Mouse (Mus musculus): ENCODE results near the gene Gm27021. TPM values are rescaled to one million over a fixed set of nuclear protein-coding genes. Genes with fewer than 3 reads are reported as not detected.

Gm27021 gene
- polyA plus RNA-seq, 1 experiment from 2014 or later, result 1.9 TPM

- no peak for ATAC-seq
- Histone ChIP-seq H3K9me3 (ENCODE audit: control insufficient read depth) (no peaks in the 10 kb centered on the region), H3K4me3 (ENCODE audit: low read depth, low read length) (no peak overlapping the region), H3K9ac (ENCODE audit: low read depth, low read length) (no peak overlapping the region), H3K27me3 (replicated peaks; ENCODE audit: control insufficient read depth, insufficient read depth, low read length) (no peaks in the 10 kb centered on the region), H3K4me1 (replicated peaks; ENCODE audit: control insufficient read depth, insufficient read depth, low read length) (peaks cover 8% of the 10 kb centered on the region; the same call in 1 of the 2 replicates), H3K36me3 (ENCODE audit: control insufficient read depth, insufficient read depth) (peaks cover 48% of the 10 kb centered on the region), H3K4me2 (replicated peaks; ENCODE audit: low read depth) (peak overlapping the region; percentile 38; the same call in 1 of the 2 replicates), H3K27ac (ENCODE audit: low read depth, low read length) (no peak overlapping the region)
- no peak for TF ChIP-seq CTCF (IDR thresholded peaks at IDR 0.05; ENCODE audit: low read depth)
- 54% methylated on average over 6 of the region's 6 CpGs for WGBS
These were observed 3.9 kb upstream of the Gm27021 start for GRCm38 (mm10) chr8:120671775-120672174.

DNA sequence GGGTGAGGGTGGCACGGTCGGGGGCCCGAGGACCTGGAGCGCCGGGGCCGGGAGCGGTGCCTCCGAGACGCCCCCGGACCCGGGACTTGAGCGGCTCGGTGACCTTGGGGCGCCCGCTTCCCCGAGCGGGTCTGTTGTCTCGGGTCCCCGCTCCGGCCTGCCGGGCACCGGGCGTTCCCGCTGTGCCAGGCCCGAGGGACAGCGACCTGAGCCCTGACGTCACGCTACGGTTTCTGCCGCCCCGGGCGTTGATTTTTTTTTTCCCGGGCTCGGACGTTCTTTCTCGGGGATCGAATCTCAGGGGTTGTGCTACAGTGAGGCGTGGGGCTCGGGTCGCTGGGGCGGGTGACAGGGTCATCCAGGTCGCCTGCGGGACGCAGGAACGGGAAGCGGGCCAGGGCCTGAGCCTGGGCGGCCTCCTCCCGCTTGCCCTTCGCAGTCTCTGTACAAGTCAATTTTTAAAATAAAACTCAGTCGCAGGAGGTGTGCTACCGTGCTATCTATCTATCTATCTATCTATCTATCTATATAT, 561 bp upstream of the Gm27021 start, which contains the start of gene Emc8:
TSS of gene Emc8 (minus strand) at position 200 of the 532 bp plus-strand sequence.
- Histone ChIP-seq H3K4me3 (ENCODE audit: low read depth, low read length) (peak within 1 kb of the TSS; percentile 93), H3K9ac (ENCODE audit: low read depth, low read length) (peak within 1 kb of the TSS; percentile 99), H3K9me3 (ENCODE audit: control insufficient read depth) (no peaks in the 10 kb centered on the region), H3K27me3 (replicated peaks; ENCODE audit: control insufficient read depth, insufficient read depth, low read length) (no peaks in the 10 kb centered on the region), H3K27ac (ENCODE audit: low read depth, low read length) (peak within 1 kb of the TSS; percentile 93), H3K4me1 (replicated peaks; ENCODE audit: control insufficient read depth, insufficient read depth, low read length) (peaks cover 18% of the 10 kb centered on the region), H3K4me2 (replicated peaks; ENCODE audit: low read depth) (peak within 1 kb of the TSS; percentile 76), H3K36me3 (ENCODE audit: control insufficient read depth, insufficient read depth) (peaks cover 34% of the 10 kb centered on the region)
- 2% methylated on average over 48 of the region's 51 CpGs for WGBS
- TF ChIP-seq CTCF (IDR thresholded peaks at IDR 0.05; ENCODE audit: low read depth), result no peak
- peak; percentile 47 for ATAC-seq

GRCm38 (mm10) chr8:120666807-120667470, 940 bp downstream of the Gm27021 start:
- Histone ChIP-seq H3K4me3 (ENCODE audit: low read depth, low read length) (peak overlapping the region; percentile 93), H3K27ac (ENCODE audit: low read depth, low read length) (peak overlapping the region; percentile 65), H3K4me2 (replicated peaks; ENCODE audit: low read depth) (peak overlapping the region; percentile 76), H3K9ac (ENCODE audit: low read depth, low read length) (peak overlapping the region; percentile 99), H3K27me3 (replicated peaks; ENCODE audit: control insufficient read depth, insufficient read depth, low read length) (no peaks in the 10 kb centered on the region), H3K9me3 (ENCODE audit: control insufficient read depth) (no peaks in the 10 kb centered on the region), H3K4me1 (replicated peaks; ENCODE audit: control insufficient read depth, insufficient read depth, low read length) (peaks cover 18% of the 10 kb centered on the region), H3K36me3 (ENCODE audit: control insufficient read depth, insufficient read depth) (peaks cover 19% of the 10 kb centered on the region)
- no peak for TF ChIP-seq CTCF (IDR thresholded peaks at IDR 0.05; ENCODE audit: low read depth)
- WGBS, result 3% methylated on average over 17 of the region's 17 CpGs
- ATAC-seq, result no peak

- no peak overlapping the region for H3K27ac ChIP-seq (ENCODE audit: low read depth, low read length)
- TF ChIP-seq CTCF (IDR thresholded peaks at IDR 0.05; ENCODE audit: low read depth), result peak; percentile 61
- peak overlapping the region; percentile 76 for H3K4me2 ChIP-seq (replicated peaks; ENCODE audit: low read depth)
- peaks cover 18% of the 10 kb centered on the region for H3K4me1 ChIP-seq (replicated peaks; ENCODE audit: control insufficient read depth, insufficient read depth, low read length)
- no peaks in the 10 kb centered on the region for H3K27me3 ChIP-seq (replicated peaks; ENCODE audit: control insufficient read depth, insufficient read depth, low read length)
- WGBS, result 66% methylated on average over 3 of the region's 3 CpGs
- no peak overlapping the region for H3K9ac ChIP-seq (ENCODE audit: low read depth, low read length)
- no peaks in the 10 kb centered on the region for H3K9me3 ChIP-seq (ENCODE audit: control insufficient read depth)
- ATAC-seq, result no peak
- H3K36me3 ChIP-seq (ENCODE audit: control insufficient read depth, insufficient read depth), result peaks cover 9% of the 10 kb centered on the region
- H3K4me3 ChIP-seq (ENCODE audit: low read depth, low read length), result no peak overlapping the region
These were observed 2.0 kb downstream of the Gm27021 start for GRCm38 (mm10) chr8:120665726-120666455.

DNA sequence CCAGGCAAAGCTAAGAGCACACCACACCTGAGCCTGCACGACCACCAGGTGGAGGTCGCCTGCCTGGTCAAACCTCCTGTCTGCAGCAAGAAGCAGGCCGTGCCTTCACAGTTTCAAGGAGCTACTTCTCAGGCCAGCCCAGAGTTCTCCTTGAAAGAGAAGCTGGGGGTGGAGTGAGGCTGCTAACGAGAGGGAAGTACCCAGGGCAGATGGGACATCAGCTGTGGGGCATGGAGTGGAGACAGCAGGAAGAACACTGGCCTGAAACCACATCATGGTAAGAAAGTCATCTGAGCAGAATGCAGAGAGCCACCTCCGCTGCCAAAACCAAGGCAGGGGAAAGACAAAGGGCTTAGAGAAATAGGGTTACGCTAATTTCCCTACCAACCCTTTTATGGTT, 3.3 kb downstream of the Gm27021 start:
- Histone ChIP-seq H3K36me3 (ENCODE audit: control insufficient read depth, insufficient read depth) (peaks cover 4% of the 10 kb centered on the region; the same call in 1 of the 2 replicates), H3K9ac (ENCODE audit: low read depth, low read length) (no peak overlapping the region), H3K4me2 (replicated peaks; ENCODE audit: low read depth) (no peak overlapping the region; the same call in 1 of the 2 replicates), H3K4me3 (ENCODE audit: low read depth, low read length) (no peak overlapping the region), H3K9me3 (ENCODE audit: control insufficient read depth) (no peaks in the 10 kb centered on the region), H3K27me3 (replicated peaks; ENCODE audit: control insufficient read depth, insufficient read depth, low read length) (no peaks in the 10 kb centered on the region), H3K4me1 (replicated peaks; ENCODE audit: control insufficient read depth, insufficient read depth, low read length) (peaks cover 18% of the 10 kb centered on the region), H3K27ac (ENCODE audit: low read depth, low read length) (no peak overlapping the region)
- ATAC-seq, result no peak
- WGBS, result 82% methylated on average over 6 of the region's 6 CpGs
- peak; percentile 19; the same call in 1 of the 2 replicates for TF ChIP-seq CTCF (IDR thresholded peaks at IDR 0.05; ENCODE audit: low read depth)

DNA sequence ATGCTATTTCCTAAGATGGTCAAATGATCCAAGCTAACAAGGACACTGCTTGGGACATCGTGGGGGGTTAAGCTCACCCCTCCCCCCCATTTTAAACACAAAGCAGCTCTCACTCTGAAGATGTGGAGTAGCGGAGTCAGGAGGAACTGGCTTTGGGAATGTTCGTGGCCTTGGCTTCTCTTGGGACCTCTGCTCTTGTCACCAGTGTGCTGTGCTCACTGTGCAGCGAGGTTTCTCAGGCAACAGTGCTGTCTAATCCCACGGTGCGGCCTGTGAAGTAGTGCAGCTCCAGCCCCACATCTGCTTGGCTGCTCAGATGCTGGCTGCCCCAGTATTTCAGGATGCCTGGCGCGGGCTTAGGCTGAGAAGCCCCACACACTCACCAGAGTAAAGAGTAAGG, 10.5 kb downstream of the Gm27021 start:
- peaks cover 53% of the 10 kb centered on the region for H3K36me3 ChIP-seq (ENCODE audit: control insufficient read depth, insufficient read depth)
- WGBS, result 82% methylated on average over 8 of the region's 8 CpGs
- no peaks in the 10 kb centered on the region for H3K9me3 ChIP-seq (ENCODE audit: control insufficient read depth)
- no peak overlapping the region for H3K27ac ChIP-seq (ENCODE audit: low read depth, low read length)
- no peaks in the 10 kb centered on the region for H3K27me3 ChIP-seq (replicated peaks; ENCODE audit: control insufficient read depth, insufficient read depth, low read length)
- no peak for TF ChIP-seq CTCF (IDR thresholded peaks at IDR 0.05; ENCODE audit: low read depth)
- no peak overlapping the region for H3K4me2 ChIP-seq (replicated peaks; ENCODE audit: low read depth)
- H3K4me3 ChIP-seq (ENCODE audit: low read depth, low read length), result no peak overlapping the region
- ATAC-seq, result no peak
- peaks cover 7% of the 10 kb centered on the region; the same call in 1 of the 2 replicates for H3K4me1 ChIP-seq (replicated peaks; ENCODE audit: control insufficient read depth, insufficient read depth, low read length)
- no peak overlapping the region for H3K9ac ChIP-seq (ENCODE audit: low read depth, low read length)

All from intestine, postnatal 0 days (tissue).